In the genomic region with DNA sequence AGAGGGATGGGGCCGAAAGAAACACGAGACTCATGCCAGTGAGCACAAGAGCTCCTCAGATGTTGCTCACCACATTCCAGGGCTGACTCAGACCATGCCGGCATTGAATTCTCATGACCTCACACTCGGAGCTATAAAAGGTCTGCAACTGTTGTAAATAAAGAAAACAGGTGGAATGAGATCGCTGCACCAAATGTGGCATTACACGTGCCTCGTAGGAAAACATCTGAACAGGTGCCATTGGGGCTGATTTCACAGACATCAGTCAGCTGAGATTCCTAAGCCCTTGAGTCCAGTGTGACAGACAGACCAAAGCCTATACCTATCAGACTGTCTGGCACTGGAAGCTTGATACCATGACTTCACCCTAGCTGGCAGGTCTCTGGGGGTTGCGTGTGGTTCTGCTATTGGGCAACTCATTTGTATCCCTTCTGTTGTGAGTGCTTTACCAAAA, we compare ENCODE assay signal across 15 mouse cellular contexts.
DNase-seq lines count a peak whose midpoint lies in the region; ATAC-seq and TF ChIP-seq lines count a peak whose summit lies in the region.
"Had no signal": no experiment of that assay in that cellular context is flagged by ENCODE, and none has a peak within 500 bp of the region (broad histone marks: within the 10 kb centered on the region; RNA-seq: fewer than 3 reads in every experiment).

No protein-coding gene starts in this region.

- peak; percentile 46; the same call in 1 of the 2 replicates for ATAC-seq in kidney, embryonic 16.5 days (ENCODE audit: low FRiP score, low TSS enrichment)
- no peak for ATAC-seq in kidney, embryonic 15.5 days (replicated peaks; ENCODE audit: low FRiP score)
- ATAC-seq: inflammation-experienced regulatory T-cells, adult 6 months; midbrain, embryonic 15.5 days had no signal

- no peaks in the 10 kb centered on the region for H3K79me2 ChIP-seq in myocyte (ENCODE audit: control insufficient read depth, insufficient read depth)

- H3ac ChIP-seq in myocyte (ENCODE audit: control insufficient read depth, insufficient read length) = no peak overlapping the region

- H3K9ac ChIP-seq in kidney, embryonic 16.5 days (replicated peaks; ENCODE audit: low read length) = no peak overlapping the region
- H3K9ac ChIP-seq in kidney, embryonic 15.5 days = no peak overlapping the region
- H3K9ac ChIP-seq: lung, embryonic 14.5 days; midbrain, embryonic 15.5 days; neural tube, embryonic 12.5 days had no signal

- H3K36me3 ChIP-seq in kidney, embryonic 16.5 days (ENCODE audit: insufficient read depth, low read length) = no peaks in the 10 kb centered on the region
- H3K36me3 ChIP-seq in kidney, embryonic 15.5 days = no peaks in the 10 kb centered on the region
- H3K36me3 ChIP-seq in myocyte (ENCODE audit: control insufficient read depth, insufficient read depth) = no peaks in the 10 kb centered on the region
- H3K36me3 ChIP-seq: midbrain, embryonic 15.5 days; neural tube, embryonic 12.5 days had no signal

- no peak overlapping the region for H3K4me2 ChIP-seq in kidney, embryonic 16.5 days (replicated peaks; ENCODE audit: low read depth, low read length)
- H3K4me2 ChIP-seq in kidney, embryonic 15.5 days = no peak overlapping the region
- H3K4me2 ChIP-seq in myocyte (ENCODE audit: low read depth) = peak overlapping the region; percentile 60
- H3K4me2 ChIP-seq: lung, embryonic 14.5 days; midbrain, embryonic 15.5 days; neural tube, embryonic 12.5 days had no signal

- intact Hi-C loops in gastrocnemius, adult 2 months (cut with DNase I) = no loop called here

- no peak for TF ChIP-seq CTCF in gastrocnemius, adult 2 months (IDR thresholded peaks at IDR 0.05)

- no peaks in the 10 kb centered on the region for H3K9me3 ChIP-seq in kidney, embryonic 16.5 days (ENCODE audit: low read length)
- no peaks in the 10 kb centered on the region for H3K9me3 ChIP-seq in kidney, embryonic 15.5 days (replicated peaks)
- H3K9me3 ChIP-seq: midbrain, embryonic 15.5 days; neural tube, embryonic 12.5 days had no signal

- H3K27me3 ChIP-seq in kidney, embryonic 16.5 days (ENCODE audit: insufficient read depth, low read length) = no peaks in the 10 kb centered on the region
- H3K27me3 ChIP-seq in kidney, embryonic 15.5 days = no peaks in the 10 kb centered on the region
- H3K27me3 ChIP-seq in myocyte (ENCODE audit: control insufficient read depth, insufficient read depth, insufficient read length) = no peaks in the 10 kb centered on the region
- H3K27me3 ChIP-seq: midbrain, embryonic 15.5 days; neural tube, embryonic 12.5 days had no signal

- peak; percentile 23 for DNase-seq in gastrocnemius, adult 2 months
- no peak for DNase-seq in gastrocnemius, postnatal 4 days (ENCODE audit: low spot score in 2 of 2)
- peak; percentile 40 for DNase-seq in forelimb bud, embryonic 11.5 days (ENCODE audit: low read depth, low spot score)
- no peak for DNase-seq in frontal cortex, postnatal 14 days (ENCODE audit: low spot score in 2 of 2)
- DNase-seq: cerebellum, adult 11 months; kidney, postnatal 25 days; left cerebral cortex, postnatal 4 days; lung, embryonic 14.5 days; right cerebral cortex, postnatal 4 days had no signal

- no peak for TF ChIP-seq POLR2A in myocyte (IDR thresholded peaks at IDR 0.05; ENCODE audit: insufficient read length, low read depth)

- H3K4me1 ChIP-seq in kidney, embryonic 16.5 days (ENCODE audit: insufficient read depth, low read length) = no peaks in the 10 kb centered on the region
- H3K4me1 ChIP-seq in kidney, embryonic 15.5 days = no peaks in the 10 kb centered on the region
- H3K4me1 ChIP-seq: midbrain, embryonic 15.5 days; neural tube, embryonic 12.5 days had no signal

- no peak overlapping the region for H3K4me3 ChIP-seq in gastrocnemius, adult 2 months
- H3K4me3 ChIP-seq in kidney, embryonic 16.5 days (ENCODE audit: low read length) = no peak overlapping the region
- no peak overlapping the region for H3K4me3 ChIP-seq in kidney, embryonic 15.5 days (replicated peaks)
- H3K4me3 ChIP-seq in myocyte = no peak overlapping the region
- H3K4me3 ChIP-seq: midbrain, embryonic 15.5 days; neural tube, embryonic 12.5 days had no signal

- WGBS in kidney, embryonic 16.5 days = 48% methylated on average over 8 of the region's 8 CpGs
- WGBS in kidney, embryonic 15.5 days = 63% methylated on average over 8 of the region's 8 CpGs

- H3K27ac ChIP-seq in gastrocnemius, adult 2 months = no peak overlapping the region
- H3K27ac ChIP-seq in kidney, embryonic 16.5 days (ENCODE audit: low read length) = no peak overlapping the region
- no peak overlapping the region for H3K27ac ChIP-seq in kidney, embryonic 15.5 days
- H3K27ac ChIP-seq: midbrain, embryonic 15.5 days; neural tube, embryonic 12.5 days had no signal

TF ChIP-seq in myocyte, 11 proteins besides CTCF, POLR2A, EP300 and RAD21:
- TF ChIP-seq MYOD1 (IDR thresholded peaks at IDR 0.05; ENCODE audit: control insufficient read depth in 1 of 3, insufficient read length in 2 of 3, low read depth in 2 of 3) = peak; percentile 69 to 97 (median 90)
- peak; percentile 53 for TF ChIP-seq MAX (IDR thresholded peaks at IDR 0.05; ENCODE audit: low read depth)
- peak in 2 of 3 experiments; percentile 74 to 90 for TF ChIP-seq MYOG (IDR thresholded peaks at IDR 0.05; ENCODE audit: control insufficient read depth in 1 of 3, insufficient read depth in 1 of 3, insufficient read length in 2 of 3, low read depth in 2 of 3)
- TF ChIP-seq SRF (IDR thresholded peaks at IDR 0.05; ENCODE audit: control insufficient read depth, insufficient read length, low read depth) = peak; percentile 88
- TF ChIP-seq REST (IDR thresholded peaks at IDR 0.05; ENCODE audit: insufficient read depth, insufficient read length) = no peak
- peak; percentile 92 for TF ChIP-seq TCF12 (IDR thresholded peaks at IDR 0.05; ENCODE audit: insufficient read depth, poor library complexity, severe bottlenecking)
- TF ChIP-seq E2F4 (IDR thresholded peaks at IDR 0.05; ENCODE audit: insufficient read depth) = no peak
- no peak for TF ChIP-seq POLR2AphosphoS2 (IDR thresholded peaks at IDR 0.05; ENCODE audit: insufficient read length, low read depth)
- TF ChIP-seq USF1 (IDR thresholded peaks at IDR 0.05; ENCODE audit: low read depth) = no peak
- peak; percentile 73 for TF ChIP-seq CEBPB (IDR thresholded peaks at IDR 0.05; ENCODE audit: insufficient read depth, poor library complexity, severe bottlenecking)
- TF ChIP-seq TCF3 (IDR thresholded peaks at IDR 0.05; ENCODE audit: insufficient read length, low read depth) = peak; percentile 65

Comparison
In these comparisons a context has a peak if more than half of its experiments do, and no peak if none do; other contexts are left out.
1. DNase-seq: peak in gastrocnemius, adult 2 months (single experiment) and forelimb bud, embryonic 11.5 days (single experiment); none in gastrocnemius, postnatal 4 days (0 of 2) and frontal cortex, postnatal 14 days (0 of 2).